Mouse (Mus musculus): ENCODE results near the gene Zfp36. TPM values are rescaled to one million over a fixed set of nuclear protein-coding genes. Genes with fewer than 3 reads are reported as not detected.

The Zfp36 gene
- 5.1 and 5.5 TPM in 2 replicates for polyA plus RNA-seq (2016; fragmentation: Nextera tagmentation; extraction: Ambion mirVana)

- Histone ChIP-seq H3K4me2 (peak within 1 kb of the TSS; percentile 89), H3K27ac (peak within 1 kb of the TSS; percentile 83), H3K9me3 (no peaks in the 10 kb centered on the region), H3K4me3 (replicated peaks) (peak within 1 kb of the TSS; percentile 56), H3K36me3 (replicated peaks) (peaks cover 6% of the 10 kb centered on the region; the same call in 1 of the 2 replicates), H3K9ac (peak within 1 kb of the TSS; percentile 67), H3K4me1 (peaks cover 60% of the 10 kb centered on the region), H3K27me3 (peaks cover 13% of the 10 kb centered on the region)
- ATAC-seq (ENCODE audit: low FRiP score), result no peak
- WGBS, result 57% methylated on average over 17 of the region's 17 CpGs
Measured at GRCm38 (mm10) chr7:28380237-28381016, at the start of gene Zfp36. TSS of gene Zfp36 (minus strand) at chr7:28380253.

GRCm38 (mm10) chr7:28427738-28428137, 47.7 kb upstream of the Zfp36 start:
- Histone ChIP-seq H3K4me2 (no peak overlapping the region), H3K36me3 (replicated peaks) (peaks cover 43% of the 10 kb centered on the region), H3K4me3 (replicated peaks) (no peak overlapping the region), H3K9ac (no peak overlapping the region), H3K27ac (no peak overlapping the region), H3K4me1 (peaks cover 5% of the 10 kb centered on the region), H3K9me3 (no peaks in the 10 kb centered on the region), H3K27me3 (no peaks in the 10 kb centered on the region)
- ATAC-seq (ENCODE audit: low FRiP score), result no peak

GRCm38 (mm10) chr7:28423018-28423417, 43.0 kb upstream of the Zfp36 start:
- Histone ChIP-seq H3K4me3 (replicated peaks) (no peak overlapping the region), H3K9ac (no peak overlapping the region), H3K9me3 (no peaks in the 10 kb centered on the region), H3K4me1 (no peaks in the 10 kb centered on the region), H3K27me3 (no peaks in the 10 kb centered on the region), H3K27ac (no peak overlapping the region), H3K36me3 (replicated peaks) (peaks cover 74% of the 10 kb centered on the region), H3K4me2 (no peak overlapping the region)
- no peak for ATAC-seq (ENCODE audit: low FRiP score)
- WGBS, result 87% methylated on average over 1 of the region's 1 CpGs

- Histone ChIP-seq H3K36me3 (replicated peaks) (peaks cover 95% of the 10 kb centered on the region), H3K27me3 (no peaks in the 10 kb centered on the region), H3K4me3 (replicated peaks) (no peak overlapping the region), H3K4me1 (no peaks in the 10 kb centered on the region), H3K9me3 (no peaks in the 10 kb centered on the region), H3K9ac (no peak overlapping the region), H3K4me2 (no peak overlapping the region), H3K27ac (no peak overlapping the region)
- WGBS, result 98% methylated on average over 2 of the region's 2 CpGs
- ATAC-seq (ENCODE audit: low FRiP score), result no peak
Measured at GRCm38 (mm10) chr7:28419416-28419815, 39.4 kb upstream of the Zfp36 start.

GRCm38 (mm10) chr7:28418096-28418670, 38.1 kb upstream of the Zfp36 start:
- 88% methylated on average over 8 of the region's 8 CpGs for WGBS
- no peak for ATAC-seq (ENCODE audit: low FRiP score)
- Histone ChIP-seq H3K9me3 (no peaks in the 10 kb centered on the region), H3K4me2 (no peak overlapping the region), H3K27me3 (no peaks in the 10 kb centered on the region), H3K27ac (no peak overlapping the region), H3K4me1 (no peaks in the 10 kb centered on the region), H3K4me3 (replicated peaks) (no peak overlapping the region), H3K9ac (no peak overlapping the region), H3K36me3 (replicated peaks) (peaks cover 95% of the 10 kb centered on the region)

- H3K27me3 ChIP-seq, result no peaks in the 10 kb centered on the region
- H3K9me3 ChIP-seq, result no peaks in the 10 kb centered on the region
- H3K36me3 ChIP-seq (replicated peaks), result peaks cover 95% of the 10 kb centered on the region
- no peaks in the 10 kb centered on the region for H3K4me1 ChIP-seq
- no peak overlapping the region for H3K27ac ChIP-seq
- no peak for ATAC-seq (ENCODE audit: low FRiP score)
- no peak overlapping the region for H3K4me2 ChIP-seq
- no peak overlapping the region for H3K4me3 ChIP-seq (replicated peaks)
- H3K9ac ChIP-seq, result no peak overlapping the region
Measured at GRCm38 (mm10) chr7:28417368-28417767, 37.3 kb upstream of the Zfp36 start.

GRCm38 (mm10) chr7:28412826-28413225, 32.8 kb upstream of the Zfp36 start:
- Histone ChIP-seq H3K36me3 (replicated peaks) (peaks cover 94% of the 10 kb centered on the region), H3K27me3 (no peaks in the 10 kb centered on the region), H3K4me1 (no peaks in the 10 kb centered on the region), H3K27ac (no peak overlapping the region), H3K4me3 (replicated peaks) (no peak overlapping the region), H3K9me3 (no peaks in the 10 kb centered on the region), H3K4me2 (no peak overlapping the region), H3K9ac (no peak overlapping the region)
- WGBS, result 94% methylated on average over 4 of the region's 4 CpGs
- ATAC-seq (ENCODE audit: low FRiP score), result no peak

GRCm38 (mm10) chr7:28410841-28411475, 30.9 kb upstream of the Zfp36 start:
- Histone ChIP-seq H3K9me3 (no peaks in the 10 kb centered on the region), H3K27me3 (no peaks in the 10 kb centered on the region), H3K9ac (no peak overlapping the region), H3K36me3 (replicated peaks) (peaks cover 96% of the 10 kb centered on the region), H3K27ac (no peak overlapping the region), H3K4me2 (no peak overlapping the region), H3K4me1 (no peaks in the 10 kb centered on the region), H3K4me3 (replicated peaks) (no peak overlapping the region)
- ATAC-seq (ENCODE audit: low FRiP score), result no peak
- WGBS, result 90% methylated on average over 3 of the region's 3 CpGs

- peaks cover 94% of the 10 kb centered on the region for H3K36me3 ChIP-seq (replicated peaks)
- no peak for ATAC-seq (ENCODE audit: low FRiP score)
Measured at GRCm38 (mm10) chr7:28401942-28402341, 21.9 kb upstream of the Zfp36 start.

GRCm38 (mm10) chr7:28401030-28401429, 21.0 kb upstream of the Zfp36 start:
- H3K4me2 ChIP-seq, result no peak overlapping the region
- H3K9me3 ChIP-seq, result no peaks in the 10 kb centered on the region
- peaks cover 94% of the 10 kb centered on the region for H3K36me3 ChIP-seq (replicated peaks)
- H3K4me1 ChIP-seq, result no peaks in the 10 kb centered on the region
- no peak for ATAC-seq (ENCODE audit: low FRiP score)
- no peak overlapping the region for H3K4me3 ChIP-seq (replicated peaks)
- H3K27ac ChIP-seq, result no peak overlapping the region
- 100% methylated on average over 1 of the region's 1 CpGs for WGBS
- no peak overlapping the region for H3K9ac ChIP-seq
- H3K27me3 ChIP-seq, result no peaks in the 10 kb centered on the region

More at GRCm38 (mm10) chr7:28401942-28402341, 21.9 kb upstream of the Zfp36 start:
- 84% methylated on average over 3 of the region's 3 CpGs for WGBS
- Histone ChIP-seq H3K4me1 (no peaks in the 10 kb centered on the region), H3K27me3 (no peaks in the 10 kb centered on the region), H3K4me3 (replicated peaks) (no peak overlapping the region), H3K9me3 (no peaks in the 10 kb centered on the region), H3K4me2 (no peak overlapping the region), H3K9ac (no peak overlapping the region), H3K27ac (no peak overlapping the region)

- H3K9me3 ChIP-seq, result no peaks in the 10 kb centered on the region
- ATAC-seq (ENCODE audit: low FRiP score), result no peak
- H3K36me3 ChIP-seq (replicated peaks), result peaks cover 87% of the 10 kb centered on the region
- H3K27me3 ChIP-seq, result no peaks in the 10 kb centered on the region
- no peak overlapping the region for H3K27ac ChIP-seq
- H3K4me2 ChIP-seq, result no peak overlapping the region
- H3K4me1 ChIP-seq, result peaks cover 2% of the 10 kb centered on the region
- H3K9ac ChIP-seq, result no peak overlapping the region
- 94% methylated on average over 10 of the region's 10 CpGs for WGBS
- H3K4me3 ChIP-seq (replicated peaks), result no peak overlapping the region
Measured at GRCm38 (mm10) chr7:28398696-28399340, 18.8 kb upstream of the Zfp36 start.

- Histone ChIP-seq H3K4me3 (replicated peaks) (no peak overlapping the region), H3K4me1 (peaks cover 9% of the 10 kb centered on the region), H3K27me3 (no peaks in the 10 kb centered on the region), H3K4me2 (no peak overlapping the region), H3K9ac (no peak overlapping the region), H3K9me3 (no peaks in the 10 kb centered on the region), H3K27ac (no peak overlapping the region), H3K36me3 (replicated peaks) (peaks cover 79% of the 10 kb centered on the region)
- 69% methylated on average over 3 of the region's 3 CpGs for WGBS
- no peak for ATAC-seq (ENCODE audit: low FRiP score)
Measured at GRCm38 (mm10) chr7:28398000-28398399, 17.9 kb upstream of the Zfp36 start.
